Mouse (Mus musculus) limb, embryonic 14.5 days (tissue): ENCODE data around the gene Tubb3. TPM values are rescaled to one million over a fixed set of nuclear protein-coding genes. Genes with fewer than 3 reads are reported as not detected.

Experiments
- ATAC-seq: fragments of 200-750 bp; cut with Nextera tagmentation; 2 replicates; pipeline ENCODE4 v1.8.0; 2017; ENCODE audit warnings: low read depth, moderate number of reproducible peaks, moderate TSS enrichment; ENCODE audit not compliant: low FRiP score
- DNase-seq: peaks from one replicate; pipeline ENCODE4 v3.0.0-alpha.2; 2015; ENCODE audit warnings: low spot score
- H3K27ac ChIP-seq: fragments of 300-500 bp; sonication (generic); replicated peaks from 2 replicates; pipeline ENCODE4 v1.5.1; 2014; ENCODE audit warnings: low read depth, mild to moderate bottlenecking, low read length, moderate library complexity, mixed read lengths
- H3K27me3 ChIP-seq: fragments of 300-500 bp; sonication (generic); 2 replicates; pipeline ENCODE4 v1.6.1; 2014; ENCODE audit warnings: low read length, mixed read lengths; ENCODE audit not compliant: control insufficient read depth, insufficient read depth
- H3K36me3 ChIP-seq: fragments of 300-500 bp; sonication (generic); 2 replicates; pipeline ENCODE4 v1.6.1; 2014; ENCODE audit warnings: mild to moderate bottlenecking, low read length, moderate library complexity, mixed read lengths; ENCODE audit not compliant: control insufficient read depth, insufficient read depth
- H3K4me1 ChIP-seq: fragments of 300-500 bp; sonication (generic); 2 replicates; pipeline ENCODE4 v1.6.1; 2014; ENCODE audit warnings: antibody characterized with exemption, low read length, mixed read lengths; ENCODE audit not compliant: control insufficient read depth, insufficient read depth
- H3K4me2 ChIP-seq: fragments of 300-500 bp; sonication (generic); replicated peaks from 2 replicates; pipeline ENCODE4 v1.6.1; 2014; ENCODE audit warnings: low read depth, mild to moderate bottlenecking, low read length, moderate library complexity; ENCODE audit not compliant: severe bottlenecking
- H3K4me3 ChIP-seq: fragments of 300-500 bp; sonication (generic); replicated peaks from 2 replicates; pipeline ENCODE4 v1.5.1; 2014; ENCODE audit warnings: low read length
- H3K9ac ChIP-seq: fragments of 300-500 bp; sonication (generic); 2 replicates; pipeline ENCODE4 v1.6.1; 2014; ENCODE audit warnings: mild to moderate bottlenecking, low read depth, low read length, moderate library complexity; ENCODE audit not compliant: severe bottlenecking
- H3K9me3 ChIP-seq: fragments of 300-500 bp; sonication (generic); 2 replicates; pipeline ENCODE4 v1.6.1; 2016; ENCODE audit warnings: low read length; ENCODE audit not compliant: control insufficient read depth
- POLR2A ChIP-seq: fragments of 200-500 bp; IDR thresholded peaks from 2 replicates; pipeline ENCODE4 v1.8.0; 2012; ENCODE audit warnings: inconsistent platforms, mild to moderate bottlenecking, moderate library complexity, borderline replicate concordance; ENCODE audit not compliant: insufficient read depth, insufficient read length; ENCODE audit errors: extremely low read depth
- WGBS: fragments of 180-500 bp; shearing (Covaris S2); extraction: QIAGEN DNeasy Blood & Tissue Kit; methylation state at CpG from one replicate; pipeline ENCODE4 v1.1.7; 2014; 5-methylcytosine and 5-hydroxymethylcytosine counted together
- polyA plus RNA-seq, 2 experiments: library from polyadenylated mRNA; depleted of rRNA in 1 of 2; stranded (reverse) in 1 of 2; unstranded in 1 of 2; fragments of >200 nt; fragmentation: Nextera tagmentation in 1 of 2; extraction: Ambion mirVana in 1 of 2; gene quantifications; 2 replicates each; pipeline versions ENCODE4 v1.2.1 to v1.2.3; 2012 to 2014

Tubb3 gene
- polyA plus RNA-seq, 2 experiments, result 3.4 to 12.5 TPM

DNA sequence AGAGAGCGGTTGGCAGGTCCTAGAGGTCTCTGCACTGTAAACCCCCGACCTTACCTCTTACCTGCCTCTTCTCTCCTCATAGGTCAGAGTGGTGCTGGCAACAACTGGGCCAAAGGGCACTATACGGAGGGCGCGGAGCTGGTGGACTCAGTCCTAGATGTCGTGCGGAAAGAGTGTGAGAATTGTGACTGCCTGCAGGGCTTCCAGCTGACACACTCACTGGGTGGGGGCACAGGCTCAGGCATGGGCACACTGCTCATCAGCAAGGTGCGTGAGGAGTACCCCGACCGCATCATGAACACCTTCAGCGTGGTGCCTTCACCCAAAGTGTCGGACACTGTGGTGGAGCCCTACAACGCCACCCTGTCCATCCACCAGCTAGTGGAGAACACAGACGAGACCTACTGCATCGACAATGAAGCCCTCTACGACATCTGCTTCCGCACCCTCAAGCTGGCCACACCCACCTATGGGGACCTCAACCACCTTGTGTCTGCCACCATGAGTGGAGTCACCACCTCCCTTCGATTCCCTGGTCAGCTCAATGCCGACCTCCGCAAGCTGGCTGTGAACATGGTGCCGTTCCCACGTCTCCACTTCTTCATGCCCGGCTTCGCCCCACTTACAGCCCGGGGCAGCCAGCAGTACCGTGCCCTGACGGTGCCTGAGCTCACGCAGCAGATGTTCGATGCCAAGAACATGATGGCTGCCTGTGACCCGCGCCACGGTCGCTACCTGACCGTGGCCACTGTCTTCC lies 9.5 kb downstream of the Tubb3 start:
- no peaks in the 10 kb centered on the region for H3K9me3 ChIP-seq
- H3K36me3 ChIP-seq, result no peaks in the 10 kb centered on the region
- no peaks in the 10 kb centered on the region for H3K4me1 ChIP-seq
- no peak for TF ChIP-seq POLR2A
- no peak overlapping the region for H3K27ac ChIP-seq
- no peak overlapping the region for H3K4me3 ChIP-seq
- H3K9ac ChIP-seq, result no peak overlapping the region
- no peaks in the 10 kb centered on the region for H3K27me3 ChIP-seq
- WGBS, result 93% methylated on average over 34 of the region's 34 CpGs
- H3K4me2 ChIP-seq, result no peak overlapping the region
- ATAC-seq, result no peak
- DNase-seq, result no peak

DNA sequence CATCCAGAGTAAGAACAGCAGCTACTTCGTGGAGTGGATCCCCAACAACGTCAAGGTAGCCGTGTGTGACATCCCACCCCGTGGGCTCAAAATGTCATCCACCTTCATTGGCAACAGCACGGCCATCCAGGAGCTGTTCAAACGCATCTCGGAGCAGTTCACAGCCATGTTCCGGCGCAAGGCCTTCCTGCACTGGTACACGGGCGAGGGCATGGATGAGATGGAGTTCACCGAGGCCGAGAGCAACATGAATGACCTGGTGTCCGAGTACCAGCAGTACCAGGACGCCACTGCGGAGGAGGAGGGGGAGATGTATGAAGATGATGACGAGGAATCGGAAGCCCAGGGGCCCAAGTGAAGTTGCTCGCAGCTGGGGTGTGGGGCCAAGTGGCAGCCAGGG lies 10.1 kb downstream of the Tubb3 start:
- Histone ChIP-seq H3K4me2 (no peak overlapping the region), H3K27ac (no peak overlapping the region), H3K36me3 (no peaks in the 10 kb centered on the region), H3K4me3 (no peak overlapping the region), H3K9ac (no peak overlapping the region), H3K27me3 (no peaks in the 10 kb centered on the region), H3K4me1 (no peaks in the 10 kb centered on the region), H3K9me3 (peaks cover 2% of the 10 kb centered on the region; the same call in 1 of the 2 replicates)
- WGBS, result 89% methylated on average over 19 of the region's 19 CpGs
- no peak for DNase-seq
- TF ChIP-seq POLR2A, result no peak
- no peak for ATAC-seq

GRCm38 (mm10) chr8:123422056-123422780 lies 11.0 kb downstream of the Tubb3 start:
- peak overlapping the region; percentile 41 for H3K4me2 ChIP-seq
- DNase-seq, result peak; percentile 67
- no peak overlapping the region for H3K9ac ChIP-seq
- peaks cover 11% of the 10 kb centered on the region for H3K9me3 ChIP-seq
- WGBS, result 23% methylated on average over 12 of the region's 17 CpGs
- H3K4me1 ChIP-seq, result no peaks in the 10 kb centered on the region
- no peaks in the 10 kb centered on the region for H3K36me3 ChIP-seq
- no peak overlapping the region for H3K27ac ChIP-seq
- no peak for TF ChIP-seq POLR2A
- no peaks in the 10 kb centered on the region for H3K27me3 ChIP-seq
- no peak overlapping the region for H3K4me3 ChIP-seq
- ATAC-seq, result no peak

DNA sequence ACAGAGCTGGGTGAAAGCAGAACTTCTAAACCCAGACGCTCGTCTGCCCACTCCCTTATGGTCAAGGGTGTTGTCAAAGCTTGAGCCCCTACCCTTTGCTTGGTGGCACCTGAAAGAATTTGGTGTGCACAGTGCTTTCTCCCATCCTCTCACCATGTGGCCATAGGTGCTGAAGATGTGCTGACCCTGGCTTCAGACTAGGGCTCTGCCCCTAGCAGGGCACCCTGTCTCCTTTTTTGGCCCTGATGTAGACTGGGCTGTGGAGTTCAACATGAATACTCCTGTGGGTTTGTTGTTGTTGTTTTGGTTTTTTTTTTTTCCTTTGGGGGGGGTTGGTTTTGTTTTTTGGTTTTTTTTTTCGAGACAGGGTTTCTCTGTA lies 11.5 kb downstream of the Tubb3 start:
- Histone ChIP-seq H3K4me3 (no peak overlapping the region), H3K27ac (no peak overlapping the region), H3K27me3 (no peaks in the 10 kb centered on the region), H3K9me3 (peaks cover 16% of the 10 kb centered on the region), H3K9ac (no peak overlapping the region), H3K4me1 (no peaks in the 10 kb centered on the region), H3K4me2 (no peak overlapping the region), H3K36me3 (no peaks in the 10 kb centered on the region)
- TF ChIP-seq POLR2A, result no peak
- DNase-seq, result no peak
- ATAC-seq, result no peak
- 18% methylated on average over 3 of the region's 3 CpGs for WGBS

- H3K36me3 ChIP-seq, result no peaks in the 10 kb centered on the region
- H3K4me2 ChIP-seq, result peak within 1 kb of the TSS; percentile 41
- TF ChIP-seq POLR2A, result no peak
- H3K9ac ChIP-seq, result no peak within 1 kb of the TSS
- H3K27me3 ChIP-seq, result no peaks in the 10 kb centered on the region
- ATAC-seq (no peak), DNase-seq (no peak)
- no peaks in the 10 kb centered on the region for H3K4me1 ChIP-seq
- peaks cover 23% of the 10 kb centered on the region for H3K9me3 ChIP-seq
- no peak within 1 kb of the TSS for H3K4me3 ChIP-seq
- H3K27ac ChIP-seq, result no peak within 1 kb of the TSS
- 70% methylated on average over 7 of the region's 7 CpGs for WGBS
Measured at GRCm38 (mm10) chr8:123423441-123423840, 12.2 kb downstream of the Tubb3 start, which contains the start of gene Def8. TSS of gene Def8 (plus strand) at chr8:123423527.
